In genomic region chr15:96288836-96289390, GRCm38 (mm10) we compare ENCODE assay signal across 7 mouse cellular contexts. TPM values are rescaled to one million over a fixed set of nuclear protein-coding genes. Genes with fewer than 3 reads are reported as not detected.
DNase-seq lines count a peak whose midpoint lies in the region; ATAC-seq and TF ChIP-seq lines count a peak whose summit lies in the region.

No protein-coding gene starts in this region.

- no peaks in the 10 kb centered on the region for H3K36me3 ChIP-seq in lung, embryonic 15.5 days
- H3K36me3 ChIP-seq in embryonic facial prominence, embryonic 12.5 days, result no peaks in the 10 kb centered on the region
- no peaks in the 10 kb centered on the region for H3K36me3 ChIP-seq in intestine, postnatal 0 days (ENCODE audit: control insufficient read depth, insufficient read depth)

- peak overlapping the region; percentile 93 for H3K4me3 ChIP-seq in lung, embryonic 15.5 days
- peak overlapping the region; percentile 88 for H3K4me3 ChIP-seq in embryonic facial prominence, embryonic 12.5 days
- peak overlapping the region; percentile 84 for H3K4me3 ChIP-seq in intestine, postnatal 0 days (ENCODE audit: low read depth, low read length)
- H3K4me3 ChIP-seq in olfactory bulb, adult 2 months (ENCODE audit: insufficient read depth, low read depth, low read length), result peak overlapping the region; percentile 95

- H3K27me3 ChIP-seq in lung, embryonic 15.5 days, result no peaks in the 10 kb centered on the region
- no peaks in the 10 kb centered on the region for H3K27me3 ChIP-seq in embryonic facial prominence, embryonic 12.5 days
- no peaks in the 10 kb centered on the region for H3K27me3 ChIP-seq in intestine, postnatal 0 days (replicated peaks; ENCODE audit: control insufficient read depth, insufficient read depth, low read length)

- peaks cover 13% of the 10 kb centered on the region for H3K4me1 ChIP-seq in lung, embryonic 15.5 days
- H3K4me1 ChIP-seq in embryonic facial prominence, embryonic 12.5 days, result peaks cover 10% of the 10 kb centered on the region
- no peaks in the 10 kb centered on the region; the same call in 1 of the 2 replicates for H3K4me1 ChIP-seq in intestine, postnatal 0 days (replicated peaks; ENCODE audit: control insufficient read depth, insufficient read depth, low read length)
- H3K4me1 ChIP-seq in olfactory bulb, adult 2 months (ENCODE audit: control insufficient read depth, insufficient read depth, low read length), result no peaks in the 10 kb centered on the region

- H3K4me2 ChIP-seq in lung, embryonic 15.5 days, result peak overlapping the region; percentile 77
- H3K4me2 ChIP-seq in embryonic facial prominence, embryonic 12.5 days (replicated peaks), result peak overlapping the region; percentile 81
- H3K4me2 ChIP-seq in intestine, postnatal 0 days (replicated peaks; ENCODE audit: low read depth), result peak overlapping the region; percentile 81

- peak overlapping the region; percentile 99 for H3K9ac ChIP-seq in lung, embryonic 15.5 days
- H3K9ac ChIP-seq in embryonic facial prominence, embryonic 12.5 days, result peak overlapping the region; percentile 99
- peak overlapping the region; percentile 100 for H3K9ac ChIP-seq in intestine, postnatal 0 days (ENCODE audit: low read depth, low read length)

- WGBS in lung, embryonic 15.5 days, result 4% methylated on average over 9 of the region's 9 CpGs
- WGBS in embryonic facial prominence, embryonic 12.5 days, result 6% methylated on average over 9 of the region's 9 CpGs
- 4% methylated on average over 9 of the region's 9 CpGs for WGBS in intestine, postnatal 0 days
- 2% methylated on average over 9 of the region's 9 CpGs for WGBS in olfactory bulb, adult 2 months

- peak overlapping the region; percentile 100 for H3K27ac ChIP-seq in lung, embryonic 15.5 days
- peak overlapping the region; percentile 100 for H3K27ac ChIP-seq in embryonic facial prominence, embryonic 12.5 days
- H3K27ac ChIP-seq in intestine, postnatal 0 days (ENCODE audit: low read depth, low read length), result peak overlapping the region; percentile 100
- H3K27ac ChIP-seq in olfactory bulb, adult 2 months (ENCODE audit: insufficient read depth, low read depth, low read length), result peak overlapping the region; percentile 90; the same call in 1 of the 2 replicates

- DNase-seq in lung, adult 18-20 months, result no peak
- no peak for DNase-seq in adrenal gland, adult 18-20 months (ENCODE audit: low spot score in 2 of 2)
- DNase-seq in spleen, postnatal 4 days (ENCODE audit: low spot score in 2 of 2), result no peak

- ATAC-seq in lung, embryonic 15.5 days (ENCODE audit: borderline replicate concordance, extremely low read depth, low FRiP score, low TSS enrichment), result no peak
- no peak for ATAC-seq in embryonic facial prominence, embryonic 12.5 days (ENCODE audit: insufficient number of reproducible peaks, insufficient read depth, low FRiP score, low TSS enrichment)
- no peak for ATAC-seq in intestine, postnatal 0 days

- H3K9me3 ChIP-seq in lung, embryonic 15.5 days, result no peaks in the 10 kb centered on the region
- H3K9me3 ChIP-seq in embryonic facial prominence, embryonic 12.5 days, result no peaks in the 10 kb centered on the region
- H3K9me3 ChIP-seq in intestine, postnatal 0 days (ENCODE audit: control insufficient read depth), result no peaks in the 10 kb centered on the region

- TF ChIP-seq POLR2A in olfactory bulb, adult 2 months (IDR thresholded peaks at IDR 0.05; ENCODE audit: insufficient read depth, low read depth, low read length), result no peak

- TF ChIP-seq CTCF in intestine, postnatal 0 days (IDR thresholded peaks at IDR 0.05; ENCODE audit: low read depth), result no peak
- no peak for TF ChIP-seq CTCF in olfactory bulb, adult 2 months (IDR thresholded peaks at IDR 0.05; ENCODE audit: insufficient read depth, low read depth, low read length)

RNA-seq across cellular contexts. Expression of gene Arid2, which starts 1.6 kb away (rescaled TPM):
- 20.8 and 21.7 TPM in 2 replicates for polyA plus RNA-seq in lung, embryonic 15.5 days (2015; fragmentation: Nextera tagmentation; extraction: Ambion mirVana)
- 33.0 and 33.1 TPM in 2 replicates for polyA plus RNA-seq in embryonic facial prominence, embryonic 12.5 days (2016; fragmentation: Nextera tagmentation; extraction: Ambion mirVana)
- polyA plus RNA-seq in intestine, postnatal 0 days (2015; fragmentation: Nextera tagmentation; extraction: Ambion mirVana), result 9.4 and 10.0 TPM in 2 replicates
- polyA plus RNA-seq in olfactory bulb, adult 2 months (2012; ENCODE audit: insufficient read depth, insufficient read length, low replicate concordance, missing spikeins), result 35.6 TPM in 1 of 2 replicates, not detected in the other
- 10 to 100 TPM; 23.2 to 35.6 TPM for total RNA-seq in adrenal gland, adult 18-20 months (2021)
